Mouse (Mus musculus) layer of hippocampus, adult 11-12 months (tissue): ENCODE results near the gene Armc9.

ENCODE experiments used
- DNase-seq: peaks from one replicate; pipeline ENCODE4 v3.0.0; 2022; ENCODE audit warnings: low spot score

Gene Armc9

DNA sequence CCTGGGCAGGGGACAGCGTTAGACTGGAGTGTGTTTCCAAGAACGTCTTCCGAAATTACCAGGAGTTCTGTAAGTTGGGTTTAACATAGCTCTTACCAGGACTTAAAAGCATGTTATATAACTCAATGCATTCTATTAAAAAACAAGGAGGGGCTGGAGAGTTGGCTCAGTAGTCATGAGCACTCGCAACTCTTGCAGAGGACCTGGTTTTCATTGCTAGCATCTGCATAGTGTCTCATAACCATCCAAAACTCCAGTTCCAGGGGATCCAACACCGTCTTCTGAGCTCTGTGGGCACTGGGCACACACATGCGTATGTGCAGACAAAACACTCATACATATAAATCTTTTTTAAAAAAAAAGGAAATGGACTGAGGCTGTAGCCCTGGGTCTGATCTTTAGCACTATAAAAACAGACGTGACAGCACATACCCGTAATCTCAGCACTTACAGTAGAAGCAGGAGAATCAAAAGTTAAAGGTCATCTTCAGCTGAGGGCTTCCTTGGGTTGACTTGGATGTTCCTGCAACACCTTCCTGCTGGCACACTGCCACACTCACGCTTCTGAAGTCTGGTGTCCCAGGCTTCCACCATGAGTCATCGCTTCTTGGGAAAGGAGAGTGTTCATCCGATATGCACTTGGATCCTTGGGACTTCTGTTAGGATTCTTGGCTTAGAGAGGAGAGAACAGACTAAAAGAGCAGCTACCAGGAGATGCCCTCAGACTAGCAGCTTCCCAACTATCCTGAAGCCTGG, 127.4 kb downstream of the Armc9 start:
- peak; percentile 30 for DNase-seq

DNA sequence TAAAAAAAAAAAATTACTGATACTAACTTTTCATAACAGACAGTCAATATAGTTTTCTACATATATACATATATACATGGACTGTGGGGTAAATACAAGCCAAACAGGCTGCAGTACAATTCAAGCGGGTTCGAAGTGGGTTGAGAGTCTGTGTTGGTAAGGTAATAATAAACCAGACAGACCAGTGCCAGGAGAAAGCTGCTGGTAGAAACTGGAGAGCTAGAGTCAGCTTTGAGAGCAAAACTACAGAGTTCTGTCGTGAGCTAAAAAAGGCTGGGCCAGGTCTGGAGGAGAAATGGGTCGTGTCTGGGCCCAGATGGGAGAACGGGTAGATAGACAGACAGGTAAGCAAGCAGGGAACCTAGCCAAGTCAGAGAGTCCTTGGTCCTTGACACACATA, 129.5 kb downstream of the Armc9 start:
- DNase-seq = no peak

DNA sequence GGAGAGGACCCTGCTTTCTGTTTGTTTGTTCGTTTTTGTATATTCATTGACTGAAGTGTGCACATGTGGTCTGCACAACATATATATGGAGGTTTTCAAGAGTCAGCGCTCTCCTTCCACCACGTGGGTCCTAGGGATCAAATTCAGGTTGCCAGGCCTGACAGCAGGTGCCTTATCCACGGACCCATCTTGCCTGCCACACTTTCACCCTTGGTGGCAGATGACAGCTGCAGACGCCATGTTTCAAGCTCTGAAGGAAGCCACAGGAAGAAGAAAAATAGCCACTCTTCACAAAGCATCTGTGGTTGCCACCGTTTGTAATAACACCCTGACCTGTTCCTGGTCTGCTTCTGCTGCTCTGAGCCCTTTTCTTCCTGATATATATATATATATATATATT, 130.7 kb downstream of the Armc9 start:
- no peak for DNase-seq

DNA sequence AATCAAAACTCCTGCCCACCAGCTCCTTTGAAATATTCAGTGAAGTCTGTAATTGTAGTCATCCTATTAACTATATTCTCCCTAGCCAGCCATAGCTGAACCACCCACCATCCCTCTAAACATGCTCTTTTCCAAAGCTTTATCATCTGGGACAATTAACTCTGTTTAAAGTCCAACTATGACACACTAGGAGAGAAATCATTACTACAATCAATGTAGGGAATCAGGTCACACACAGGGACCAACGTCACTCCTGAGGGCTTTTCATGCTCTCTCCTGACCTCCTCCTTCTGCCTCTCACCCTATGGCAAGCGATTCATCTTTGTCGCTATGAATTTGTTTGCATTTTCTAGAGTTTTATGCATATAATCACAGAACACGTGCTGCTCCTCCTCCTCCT, 132.9 kb downstream of the Armc9 start:
- no peak for DNase-seq

DNA sequence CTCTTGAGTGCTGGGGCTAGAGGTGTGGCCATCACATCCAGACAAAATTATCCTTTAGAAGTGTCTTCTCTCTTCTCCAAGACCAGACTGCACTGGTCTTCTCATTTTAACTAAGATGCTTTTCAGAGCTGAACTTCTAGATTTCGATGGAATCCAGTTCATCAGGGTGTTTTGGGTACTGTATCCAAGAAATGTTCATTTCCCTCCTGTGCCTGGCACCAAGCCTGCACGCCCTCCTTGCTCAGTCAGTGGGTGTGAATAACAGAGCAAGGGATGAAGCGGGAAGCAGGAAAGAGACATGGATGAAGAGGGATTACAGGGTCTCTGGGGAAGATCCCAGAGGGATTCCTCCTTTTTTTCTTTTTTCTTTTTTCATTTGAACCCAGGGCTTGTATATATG, 135.9 kb downstream of the Armc9 start:
- no peak for DNase-seq

- no peak for DNase-seq
Measured at GRCm38 (mm10) chr1:86293091-86293490, 138.5 kb downstream of the Armc9 start.

GRCm38 (mm10) chr1:86293868-86294267, 139.3 kb downstream of the Armc9 start:
- DNase-seq = no peak

DNA sequence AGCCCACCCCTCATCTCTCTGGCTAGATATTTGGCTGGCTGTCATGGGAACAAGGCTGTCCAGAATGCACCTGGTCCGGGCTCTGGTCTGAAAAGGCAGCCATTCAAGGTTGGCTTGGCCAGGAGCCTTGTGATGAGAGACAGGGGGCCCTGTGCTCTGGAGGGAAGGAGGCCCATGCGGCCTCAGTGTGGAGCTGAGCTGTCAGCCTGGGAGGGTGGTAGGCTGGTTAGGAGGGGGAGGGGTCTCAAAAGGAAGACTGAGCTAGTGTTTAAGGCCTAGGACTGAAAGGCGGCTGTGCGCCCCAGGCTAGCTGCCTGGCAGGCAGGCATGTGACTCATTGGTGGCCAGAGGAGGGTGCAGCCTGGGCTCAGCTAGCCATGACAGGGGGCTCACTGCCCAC, 139.9 kb downstream of the Armc9 start:
- no peak for DNase-seq

GRCm38 (mm10) chr1:86300093-86300492, 145.5 kb downstream of the Armc9 start:
- DNase-seq = no peak

GRCm38 (mm10) chr1:86300731-86301130, 146.2 kb downstream of the Armc9 start:
- no peak for DNase-seq

DNA sequence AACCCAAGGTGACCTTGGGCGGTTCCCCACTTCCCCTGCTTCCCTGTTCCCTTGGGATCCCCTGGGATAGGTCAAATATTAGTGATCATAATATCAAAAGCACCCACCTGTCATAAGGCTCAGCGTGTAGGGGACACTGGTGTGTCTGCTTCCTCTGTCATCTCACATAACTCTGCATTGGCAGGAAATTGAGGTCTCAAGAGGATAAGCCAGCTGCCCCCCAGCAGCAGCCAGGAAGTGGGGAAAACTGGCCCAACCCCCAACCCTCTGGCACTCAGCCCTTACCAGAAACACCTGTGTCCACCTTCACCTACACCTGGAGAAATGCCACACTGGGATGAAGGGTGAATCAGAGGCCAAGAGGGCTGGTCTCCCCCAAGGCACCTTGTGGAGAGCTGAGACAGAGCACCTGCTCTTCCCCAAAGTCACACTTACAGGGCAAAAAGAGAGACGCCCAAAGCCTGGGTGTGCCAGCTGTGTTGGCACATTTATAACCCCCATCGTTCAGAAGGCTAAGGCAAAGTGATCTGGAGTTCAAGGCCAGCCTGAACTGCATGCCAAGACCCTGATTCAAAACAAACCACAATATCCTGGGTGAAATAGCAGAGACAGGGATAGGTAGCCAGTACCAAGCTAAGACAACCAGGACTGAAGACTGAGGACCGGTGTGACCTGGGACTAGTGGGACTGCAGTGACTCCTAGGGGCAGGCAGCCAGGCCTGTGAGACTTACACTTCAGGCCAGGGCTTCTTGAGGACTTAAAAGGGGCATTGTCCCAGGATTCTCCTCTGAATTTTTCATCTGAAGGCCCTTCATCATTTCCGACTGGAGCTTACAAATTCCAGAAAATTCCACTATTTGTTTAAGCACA, 146.9 kb downstream of the Armc9 start:
- no peak for DNase-seq

- DNase-seq = no peak
Measured at GRCm38 (mm10) chr1:86302532-86302931, 148.0 kb downstream of the Armc9 start, which contains the start of gene B3gnt7. B3gnt7 (plus strand) TSS chr1:86302832.

DNA sequence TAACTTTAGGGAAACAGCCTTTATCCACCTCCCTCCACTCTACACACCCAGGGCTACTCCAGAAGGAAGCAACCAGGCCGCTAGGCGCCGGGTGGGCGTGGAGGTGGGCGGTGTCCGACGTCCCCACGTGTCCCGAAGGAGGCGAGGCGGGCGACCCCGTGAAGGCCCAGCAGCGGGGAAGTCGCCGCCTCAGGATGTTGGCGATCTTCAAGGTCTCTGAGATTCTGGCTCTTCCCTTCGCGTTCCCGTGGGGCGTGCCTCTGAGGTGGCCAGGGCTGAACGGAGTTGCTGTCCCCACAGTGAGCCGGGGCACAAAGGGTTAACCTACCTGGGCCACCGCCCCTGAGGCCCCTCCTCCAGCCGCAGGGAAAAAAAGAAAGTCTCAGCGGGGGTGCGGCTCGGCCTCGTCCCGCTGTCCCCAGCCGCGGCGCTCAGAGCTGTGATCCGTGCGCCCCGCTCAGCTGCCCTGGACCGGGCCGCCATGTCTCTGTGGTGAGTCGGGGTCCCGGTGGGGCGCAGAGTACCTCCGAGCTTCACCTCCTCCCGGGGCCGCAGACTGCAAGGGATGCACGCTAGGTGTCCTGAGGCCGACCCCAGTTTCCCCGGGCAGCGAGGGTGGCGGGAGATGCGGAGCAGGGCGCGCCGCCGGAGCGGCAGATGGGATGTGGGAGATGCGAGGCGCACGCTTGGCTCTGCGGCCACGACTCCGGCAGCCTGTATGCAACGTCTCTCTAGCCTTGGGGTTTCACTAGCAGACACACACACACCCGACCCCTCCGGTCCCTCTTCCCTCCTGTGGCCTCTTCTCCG, 148.7 kb downstream of the Armc9 start:
- peak; percentile 57 for DNase-seq

DNA sequence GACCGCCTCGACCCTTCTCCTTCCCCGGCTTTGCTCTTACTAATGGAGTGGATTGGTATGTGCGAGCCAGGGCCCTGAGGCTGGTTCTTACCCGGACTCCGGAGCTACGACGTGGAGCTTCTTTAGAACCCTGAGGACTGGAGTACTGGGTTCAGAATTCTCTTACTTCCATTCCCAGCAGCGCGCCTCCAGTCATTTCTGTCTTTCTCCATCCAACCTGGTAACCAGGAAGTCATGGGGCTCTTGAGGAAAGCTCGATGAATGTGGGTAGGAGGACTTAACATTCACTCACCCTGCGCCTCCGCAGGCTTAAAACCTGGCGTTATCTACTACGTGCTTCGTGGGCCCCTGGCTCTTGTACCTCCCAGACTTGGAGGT, 149.3 kb downstream of the Armc9 start:
- DNase-seq = no peak

DNA sequence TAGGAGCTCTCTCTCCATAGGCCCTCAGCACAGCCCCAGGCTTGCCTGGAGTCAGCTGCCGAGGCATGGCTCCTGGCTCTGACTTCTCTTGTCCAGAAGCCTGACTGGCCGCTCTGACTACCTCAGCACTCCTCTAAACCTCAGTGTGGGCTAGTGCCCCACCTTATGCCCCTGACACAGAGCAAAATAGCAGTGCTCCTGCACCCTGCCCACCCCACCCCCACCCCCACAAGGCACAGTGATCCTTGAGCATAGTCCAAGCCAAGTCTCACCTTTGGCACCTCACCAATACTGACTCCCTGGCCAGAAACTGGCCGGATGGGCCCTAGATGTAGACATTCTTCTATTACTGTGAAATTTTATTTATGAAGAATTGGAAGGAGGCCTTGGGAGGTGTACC, 152.1 kb downstream of the Armc9 start:
- DNase-seq = no peak

DNA sequence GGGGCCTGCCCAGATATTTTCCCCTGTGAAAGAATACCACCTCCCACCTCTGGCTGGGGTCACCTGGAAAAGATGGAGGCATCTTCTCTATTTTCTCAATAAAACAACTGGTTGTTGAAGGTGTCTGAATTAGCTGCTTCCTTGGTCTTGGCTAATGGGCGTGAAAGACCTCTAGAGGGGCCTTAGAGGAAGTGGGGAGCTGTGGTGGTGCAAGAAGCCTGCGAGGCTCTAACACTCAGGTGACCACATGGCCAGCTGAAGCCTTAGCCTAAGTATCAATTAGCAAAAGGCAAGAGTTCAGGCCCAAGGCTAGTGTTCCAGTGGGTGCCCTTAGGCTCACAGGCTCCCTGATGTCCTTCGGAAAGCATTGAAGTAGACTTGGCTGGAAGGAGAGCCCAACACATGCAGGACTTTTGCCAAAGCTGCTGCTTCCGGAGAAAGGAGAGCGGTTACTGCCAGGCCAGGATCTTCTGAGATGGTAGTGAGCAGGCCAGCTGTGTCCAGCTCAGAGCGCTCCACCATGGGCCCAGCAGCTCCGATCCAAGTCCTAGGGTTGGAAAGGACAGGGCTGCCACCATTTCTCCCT, 152.7 kb downstream of the Armc9 start:
- no peak for DNase-seq

- no peak for DNase-seq
Measured at GRCm38 (mm10) chr1:86307871-86308641, 153.5 kb downstream of the Armc9 start.

DNA sequence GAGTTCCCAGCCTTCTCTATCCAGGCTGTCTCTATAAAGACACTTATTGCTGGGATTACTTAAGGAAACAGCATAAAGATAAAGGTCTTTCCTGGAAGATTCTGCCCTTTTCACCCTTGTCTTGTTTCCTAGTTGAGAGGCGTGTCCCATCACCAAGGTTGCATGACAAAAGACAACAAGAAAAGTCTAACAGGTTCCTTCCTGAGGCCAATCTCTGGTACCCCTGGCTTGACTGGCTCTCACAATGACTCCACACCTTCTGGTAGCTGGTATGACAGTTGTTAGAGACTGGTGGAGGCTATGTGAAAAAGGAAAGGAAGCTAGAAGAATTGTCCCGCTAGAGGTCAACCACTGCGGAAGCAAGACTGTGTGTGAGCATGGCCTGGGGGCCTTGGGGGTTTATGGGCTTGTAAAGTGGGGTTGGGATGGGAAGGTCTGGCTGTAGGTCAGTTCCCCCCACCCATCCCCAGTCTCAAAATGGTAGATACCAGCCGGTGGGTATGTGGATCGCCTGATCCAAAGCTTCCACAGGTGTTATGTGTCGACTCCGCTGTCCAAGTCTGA, 154.8 kb downstream of the Armc9 start:
- DNase-seq = no peak

DNA sequence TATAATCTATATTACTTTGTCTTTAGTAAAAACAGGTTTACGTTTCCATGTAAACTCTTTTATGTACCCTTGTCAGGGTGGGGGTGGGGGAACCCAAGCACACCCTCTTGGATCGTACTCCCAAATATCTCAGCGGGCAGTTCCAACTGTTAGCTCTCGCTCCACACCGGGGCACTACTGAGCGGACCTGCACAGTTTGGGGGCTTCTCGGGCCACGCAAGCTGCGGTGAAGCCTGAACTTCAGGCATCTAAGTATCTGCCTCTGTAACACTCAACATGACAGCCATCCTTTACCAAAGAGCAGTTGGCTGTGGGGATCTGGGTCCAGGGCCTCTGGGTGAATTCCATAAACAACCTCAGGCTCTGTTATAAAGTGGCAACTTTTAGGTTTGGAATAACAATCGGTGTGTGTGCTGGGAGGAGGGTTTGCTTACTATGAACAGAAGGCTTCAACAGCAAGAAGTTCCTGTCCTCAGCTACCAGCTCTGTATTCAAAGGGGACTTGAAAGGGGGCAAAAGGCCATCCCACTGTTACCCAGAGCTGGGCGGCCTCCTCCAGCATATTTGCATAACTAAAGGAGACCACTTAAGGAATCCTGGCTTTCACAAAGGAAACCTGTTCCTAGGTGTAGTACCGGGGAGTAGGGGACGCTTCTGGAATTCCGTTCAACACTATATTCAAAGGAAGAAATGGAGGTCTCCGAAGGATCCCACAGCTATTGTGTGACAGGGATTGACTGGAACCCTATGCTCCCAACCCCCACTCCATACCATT, 156.1 kb downstream of the Armc9 start:
- no peak for DNase-seq

- no peak for DNase-seq
Measured at GRCm38 (mm10) chr1:86311467-86312005, 157.0 kb downstream of the Armc9 start.
